Mouse (Mus musculus): Measurements from ENCODE around the gene Mup16. TPM values are rescaled to one million over a fixed set of nuclear protein-coding genes. Genes with fewer than 3 reads are reported as not detected.

The Mup16 gene
- not detected in 2 replicates for polyA plus RNA-seq (2012)

GRCm38 (mm10) chr4:61519431-61519830 is at the start of gene Mup16:
Gene Mup16 (minus strand): TSS chr4:61519531.

Other genes with a start within 250 kb of the Mup16 start
- gene Mup14, start 215.5 kb downstream of the Mup16 start, polyA plus RNA-seq (2012): not detected in 2 replicates
- not detected in 2 replicates for gene Mup15, start 79.8 kb downstream of the Mup16 start, polyA plus RNA-seq (2012)
- not detected in 2 replicates for gene Mup17, start 76.3 kb upstream of the Mup16 start, polyA plus RNA-seq (2012)
- not detected in 2 replicates for gene Mup18, start 154.6 kb upstream of the Mup16 start, polyA plus RNA-seq (2012)

Measured in megakaryocyte-erythroid progenitor cell, adult 5 weeks (primary cell).